Mouse (Mus musculus): ENCODE results near the gene Pla2g1b.

- TF ChIP-seq CTCF (IDR thresholded peaks at IDR 0.05; ENCODE audit: low read depth) (no peak), EP300 (IDR thresholded peaks at IDR 0.05; ENCODE audit: low read depth) (no peak)
Measured at GRCm38 (mm10) chr5:115444130-115444529, 21.9 kb upstream of the Pla2g1b start.

Data from heart, postnatal 0 days (tissue).